Mouse (Mus musculus) C2C12 (cell line): ENCODE measurements at regions not wholly inside any gene's neighbourhood (a gene's known extent, or its start where the extent isn't known, plus 50 kb on each side); places are given as distances from the start of the nearest gene placed in this dataset.

Experiments used
- CEBPB ChIP-seq: IDR thresholded peaks from one replicate; pipeline ENCODE4 v1.6.1; 2011; ENCODE audit warnings: low read depth, mild to moderate bottlenecking, control low read depth, moderate library complexity
- CTCF ChIP-seq: IDR thresholded peaks from one replicate; pipeline ENCODE4 v1.5.1; 2011; ENCODE audit not compliant: control insufficient read depth, insufficient read depth, insufficient read length
- FOSL1 ChIP-seq: IDR thresholded peaks from one replicate; pipeline ENCODE4 v1.8.0; 2011; ENCODE audit warnings: mild to moderate bottlenecking, low read length; ENCODE audit not compliant: poor library complexity, insufficient read depth, severe bottlenecking
- MAX ChIP-seq: IDR thresholded peaks from one replicate; pipeline ENCODE4 v1.6.1; 2011; ENCODE audit warnings: mild to moderate bottlenecking, control low read depth
- MYOD1 ChIP-seq: IDR thresholded peaks from one replicate; pipeline ENCODE4 v1.6.1; 2011; ENCODE audit warnings: low read depth; ENCODE audit not compliant: control insufficient read depth, insufficient read length
- MYOG ChIP-seq: IDR thresholded peaks from one replicate; pipeline ENCODE4 v1.6.1; 2011; ENCODE audit not compliant: control insufficient read depth, insufficient read length; ENCODE audit errors: extremely low read depth
- USF1 ChIP-seq: IDR thresholded peaks from one replicate; pipeline ENCODE4 v1.6.1; 2011; ENCODE audit warnings: low read depth, mild to moderate bottlenecking, control low read depth, moderate library complexity

GRCm38 (mm10) chr14:120154413-120154812 is 112.2 kb upstream of the Oxgr1 start:
- TF ChIP-seq CTCF (no peak), MAX (no peak), MYOG (no peak), CEBPB (no peak), USF1 (no peak), MYOD1 (no peak), FOSL1 (no peak)
